Mouse (Mus musculus) natural killer cell, adult 2 months (primary cell): Measurements from ENCODE around the gene Dbndd2.

ENCODE experiments used
- DNase-seq, 2 experiments: peaks; one replicate each; pipeline ENCODE4 v3.0.0; 2022; ENCODE audit warnings: low spot score in 2 of 2

Dbndd2 gene

GRCm38 (mm10) chr2:164540652-164541427 lies 54.9 kb downstream of the Dbndd2 start:
- no peak for DNase-seq

DNA sequence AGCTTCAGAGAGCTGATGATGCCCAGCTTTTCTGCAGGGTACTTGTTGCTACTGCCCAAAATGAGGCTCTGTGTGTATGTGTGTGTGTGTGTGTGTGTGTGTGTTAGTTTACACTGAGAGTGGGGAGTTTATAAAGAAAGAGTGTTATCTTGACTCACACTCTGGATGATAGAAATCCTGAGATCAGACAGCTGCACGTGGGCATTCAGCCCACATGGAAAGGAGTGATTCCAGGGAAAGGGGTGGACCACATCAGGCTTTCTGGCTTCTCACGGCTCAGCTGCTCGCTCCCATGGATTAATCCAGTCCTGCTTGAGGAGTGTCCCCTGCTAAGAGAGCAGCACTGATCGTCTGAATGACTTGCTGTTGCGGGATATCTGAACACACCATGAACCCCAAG lies 56.2 kb downstream of the Dbndd2 start:
- no peak for DNase-seq

DNA sequence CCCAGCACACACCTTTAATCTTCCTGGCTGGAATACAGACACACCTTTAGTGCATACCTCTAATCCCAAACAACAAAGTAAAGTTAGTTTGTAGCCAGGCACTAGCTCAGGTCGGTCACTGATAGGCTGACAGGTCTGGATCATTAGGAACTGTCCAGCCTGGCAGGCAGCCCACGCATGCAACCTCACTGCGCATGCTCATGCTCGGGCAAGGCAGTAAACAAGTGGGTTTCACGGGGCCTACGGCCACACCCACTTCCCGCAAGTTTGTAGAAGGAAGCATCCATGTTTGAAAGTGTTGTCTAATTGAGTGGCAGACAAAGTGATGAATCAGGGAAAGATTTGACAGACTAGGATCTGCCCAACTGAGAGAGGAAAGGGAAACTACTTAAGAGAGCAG lies 56.7 kb downstream of the Dbndd2 start:
- DNase-seq, result no peak
